Mouse (Mus musculus): ENCODE data around the gene Cutal. TPM values are rescaled to one million over a fixed set of nuclear protein-coding genes. Genes with fewer than 3 reads are reported as not detected.

Gene Cutal
- polyA plus RNA-seq, 1 experiment from 2014 or later: 0.20 TPM

DNA sequence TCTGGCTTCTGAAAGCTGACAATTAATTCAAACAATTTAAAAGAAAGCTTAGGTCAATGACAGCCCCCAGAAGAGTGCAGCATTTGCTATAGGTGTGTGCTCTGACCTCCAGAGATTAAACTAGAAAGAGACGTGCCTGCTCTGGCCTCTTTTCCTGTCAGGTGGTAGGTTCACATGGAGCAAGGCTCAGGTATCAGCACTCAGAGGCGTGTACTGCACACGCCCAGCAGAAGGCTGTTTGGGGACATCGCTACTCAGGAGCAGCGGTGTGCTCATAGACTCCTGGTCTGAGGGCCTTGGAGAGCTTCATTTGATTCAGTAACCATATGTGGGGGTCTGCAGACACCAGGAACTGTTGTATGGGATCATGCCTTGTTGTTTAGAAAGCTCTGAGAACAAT is 53.1 kb downstream of the Cutal start:
- 62% methylated on average over 5 of the region's 5 CpGs for WGBS
- ATAC-seq (ENCODE audit: extremely low read depth, insufficient number of reproducible peaks, low FRiP score, low TSS enrichment): no peak
- Histone ChIP-seq H3K4me1 (no peaks in the 10 kb centered on the region), H3K27ac (replicated peaks) (no peak overlapping the region), H3K4me3 (no peak overlapping the region), H3K9me3 (no peaks in the 10 kb centered on the region), H3K4me2 (no peak overlapping the region), H3K27me3 (replicated peaks) (no peaks in the 10 kb centered on the region; the same call in 1 of the 2 replicates), H3K36me3 (no peaks in the 10 kb centered on the region), H3K9ac (no peak overlapping the region)

DNA sequence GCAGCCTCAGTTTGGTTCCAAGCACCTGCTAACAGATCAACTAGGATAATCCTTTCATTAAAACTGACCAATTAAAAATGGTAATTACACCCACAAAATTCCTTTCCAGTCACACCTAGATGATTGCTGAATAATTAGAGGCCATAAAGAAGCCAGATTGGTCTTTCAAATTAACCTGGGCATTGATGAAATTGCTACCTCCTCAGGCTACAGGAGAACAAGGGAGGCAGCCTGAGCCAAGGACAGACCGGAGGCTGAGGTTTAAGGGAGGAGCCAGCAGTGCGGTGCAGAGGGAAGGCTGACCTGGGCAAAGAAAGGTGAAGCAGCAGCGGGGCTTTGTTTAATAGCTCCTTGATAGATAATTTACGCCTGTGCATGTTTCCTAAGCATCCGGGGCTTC is 63.3 kb downstream of the Cutal start:
- H3K9me3 ChIP-seq: no peaks in the 10 kb centered on the region
- H3K27ac ChIP-seq (replicated peaks): no peak overlapping the region
- peaks cover 34% of the 10 kb centered on the region for H3K27me3 ChIP-seq (replicated peaks)
- no peak for ATAC-seq (ENCODE audit: extremely low read depth, insufficient number of reproducible peaks, low FRiP score, low TSS enrichment)
- H3K4me1 ChIP-seq: peaks cover 24% of the 10 kb centered on the region
- no peak overlapping the region for H3K4me3 ChIP-seq
- no peak overlapping the region for H3K4me2 ChIP-seq
- H3K9ac ChIP-seq: no peak overlapping the region
- no peaks in the 10 kb centered on the region for H3K36me3 ChIP-seq
- WGBS: 51% methylated on average over 5 of the region's 5 CpGs

DNA sequence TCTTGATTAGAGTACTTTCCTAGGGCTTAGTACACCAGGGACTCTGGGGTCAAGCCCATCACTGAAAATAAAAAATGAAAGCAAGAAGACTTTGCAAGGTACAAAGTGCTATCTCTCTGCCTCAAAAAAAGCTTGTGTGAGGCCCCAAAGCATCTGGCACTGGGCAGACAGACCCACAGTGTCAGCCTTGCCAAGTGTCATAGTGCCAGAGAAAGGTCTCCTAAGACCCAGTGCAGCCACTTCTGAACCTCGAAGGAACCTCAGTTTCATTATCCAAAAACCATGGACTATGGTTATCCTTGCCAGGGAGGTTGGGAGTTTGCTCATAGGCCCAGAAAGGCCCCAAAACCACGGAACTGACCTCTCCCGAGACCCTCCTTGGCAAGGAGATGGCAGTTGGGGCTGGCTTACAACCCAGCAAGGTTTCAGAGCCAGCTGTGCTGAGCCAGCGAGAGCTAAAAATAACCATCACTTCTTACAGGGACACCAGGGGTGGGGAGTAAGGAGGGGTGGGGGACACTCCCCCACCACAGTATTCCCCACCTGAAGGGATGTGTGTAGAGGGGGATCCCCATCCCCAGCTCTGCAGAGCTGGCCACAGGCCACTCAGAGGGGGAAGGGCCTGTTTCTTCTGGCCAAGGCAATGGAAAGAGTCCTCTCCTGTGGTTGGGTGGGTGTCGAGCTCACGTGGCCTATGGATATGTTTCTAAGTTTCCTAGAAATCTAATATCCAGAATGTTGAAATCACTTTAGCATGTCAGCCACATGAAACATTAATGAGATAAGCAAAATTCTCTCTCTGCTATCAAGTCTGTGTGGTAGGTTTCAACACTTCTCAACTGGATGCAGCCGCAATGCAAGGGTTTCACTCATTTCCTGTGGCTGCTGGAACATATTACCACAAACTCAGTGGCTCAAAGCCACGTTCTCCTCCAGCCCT is 64.3 kb downstream of the Cutal start:
- H3K27ac ChIP-seq (replicated peaks): no peak overlapping the region
- no peaks in the 10 kb centered on the region for H3K36me3 ChIP-seq
- no peaks in the 10 kb centered on the region for H3K9me3 ChIP-seq
- WGBS: 46% methylated on average over 8 of the region's 8 CpGs
- no peak overlapping the region for H3K4me3 ChIP-seq
- H3K27me3 ChIP-seq (replicated peaks): peaks cover 43% of the 10 kb centered on the region
- peaks cover 25% of the 10 kb centered on the region for H3K4me1 ChIP-seq
- no peak overlapping the region for H3K9ac ChIP-seq
- H3K4me2 ChIP-seq: no peak overlapping the region
- no peak; the same call in 1 of the 2 replicates for ATAC-seq (ENCODE audit: extremely low read depth, insufficient number of reproducible peaks, low FRiP score, low TSS enrichment)

DNA sequence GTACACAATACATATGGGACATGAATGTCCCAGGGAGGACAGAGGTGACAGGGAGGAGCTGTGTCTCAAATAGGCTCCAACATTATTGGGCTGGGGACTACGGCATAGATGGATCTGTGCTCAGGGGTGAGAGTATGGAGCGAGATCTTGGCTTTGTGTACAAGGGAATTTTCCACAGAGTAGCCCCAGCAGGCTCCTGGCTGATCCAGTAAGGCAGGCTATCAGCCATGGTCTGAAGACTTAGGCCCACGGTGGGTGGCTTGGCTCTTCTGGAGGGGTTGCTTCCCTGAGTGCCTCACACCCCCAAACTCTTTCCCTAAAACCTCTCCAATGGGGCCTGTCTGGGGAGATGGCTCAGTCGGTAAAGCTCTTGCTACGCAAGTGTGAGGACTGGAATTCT is 66.0 kb downstream of the Cutal start:
- no peaks in the 10 kb centered on the region for H3K9me3 ChIP-seq
- H3K36me3 ChIP-seq: no peaks in the 10 kb centered on the region
- H3K27me3 ChIP-seq (replicated peaks): peaks cover 47% of the 10 kb centered on the region
- H3K27ac ChIP-seq (replicated peaks): no peak overlapping the region
- WGBS: 75% methylated on average over 5 of the region's 5 CpGs
- no peak overlapping the region for H3K4me3 ChIP-seq
- no peak overlapping the region for H3K9ac ChIP-seq
- H3K4me1 ChIP-seq: peaks cover 32% of the 10 kb centered on the region
- no peak for ATAC-seq (ENCODE audit: extremely low read depth, insufficient number of reproducible peaks, low FRiP score, low TSS enrichment)
- H3K4me2 ChIP-seq: no peak overlapping the region

DNA sequence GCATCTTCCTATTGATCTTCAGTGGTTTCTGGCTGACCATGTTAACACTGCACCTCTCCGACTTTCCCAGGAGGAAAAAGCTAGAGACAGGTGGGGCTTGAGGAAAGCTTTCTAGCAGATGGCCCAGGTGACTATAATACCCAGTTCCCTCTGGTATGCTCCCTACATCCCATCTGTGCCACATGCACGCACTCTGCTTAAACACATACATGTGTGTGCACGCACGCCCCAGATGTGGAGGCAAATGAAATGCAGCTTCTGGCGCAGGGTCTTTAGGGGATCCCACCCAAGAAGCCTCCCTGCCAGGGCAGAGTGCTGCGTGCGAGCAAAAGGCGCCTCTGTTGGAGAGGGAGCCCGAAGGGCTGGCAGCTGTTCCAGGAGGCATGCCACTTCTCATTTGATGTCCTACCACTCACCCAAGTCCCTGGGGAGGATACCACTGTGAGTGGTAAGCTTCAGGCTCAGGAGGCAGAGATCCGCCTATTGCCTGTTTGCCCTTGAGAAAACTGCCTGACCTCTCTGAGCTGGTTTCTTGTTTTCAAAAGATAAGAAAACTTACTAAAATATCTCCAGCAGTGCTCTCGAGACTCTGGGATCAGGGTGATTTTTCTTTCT is 67.0 kb downstream of the Cutal start:
- H3K4me3 ChIP-seq: no peak overlapping the region
- H3K4me2 ChIP-seq: no peak overlapping the region
- no peaks in the 10 kb centered on the region for H3K36me3 ChIP-seq
- 59% methylated on average over 11 of the region's 11 CpGs for WGBS
- H3K27ac ChIP-seq (replicated peaks): no peak overlapping the region
- peaks cover 51% of the 10 kb centered on the region for H3K27me3 ChIP-seq (replicated peaks)
- H3K9ac ChIP-seq: no peak overlapping the region
- ATAC-seq (ENCODE audit: extremely low read depth, insufficient number of reproducible peaks, low FRiP score, low TSS enrichment): no peak
- H3K9me3 ChIP-seq: no peaks in the 10 kb centered on the region
- peaks cover 34% of the 10 kb centered on the region for H3K4me1 ChIP-seq

Other genes starting within 250 kb of the Cutal start
- gene Gapvd1, start 119.2 kb upstream of the Cutal start, polyA plus RNA-seq (2015; fragmentation: Nextera tagmentation; extraction: Ambion mirVana): 55.6 and 59.5 TPM in 2 replicates
- gene Hspa5, start 102.4 kb upstream of the Cutal start, polyA plus RNA-seq (2015; fragmentation: Nextera tagmentation; extraction: Ambion mirVana): 631 and 745 TPM in 2 replicates
- gene Rabepk, start 74.5 kb upstream of the Cutal start, polyA plus RNA-seq (2015; fragmentation: Nextera tagmentation; extraction: Ambion mirVana): 22.9 and 27.2 TPM in 2 replicates
- gene Fbxw2, start 48.1 kb upstream of the Cutal start, polyA plus RNA-seq (2015; fragmentation: Nextera tagmentation; extraction: Ambion mirVana): 55.0 and 66.1 TPM in 2 replicates
- gene Gm34653, start 41.4 kb upstream of the Cutal start, polyA plus RNA-seq (2015; fragmentation: Nextera tagmentation; extraction: Ambion mirVana): not detected in 2 replicates
- 58.2 and 59.0 TPM in 2 replicates for gene Psmd5, start 572 bp downstream of the Cutal start, polyA plus RNA-seq (2015; fragmentation: Nextera tagmentation; extraction: Ambion mirVana)
- 3.0 and 3.2 TPM in 2 replicates for gene Phf19, start 39.6 kb downstream of the Cutal start, polyA plus RNA-seq (2015; fragmentation: Nextera tagmentation; extraction: Ambion mirVana)
- 1.7 and 1.9 TPM in 2 replicates for gene Traf1, start 87.4 kb downstream of the Cutal start, polyA plus RNA-seq (2015; fragmentation: Nextera tagmentation; extraction: Ambion mirVana)
- 0.19 and 0.83 TPM in 2 replicates for gene Hc, start 187.0 kb downstream of the Cutal start, polyA plus RNA-seq (2015; fragmentation: Nextera tagmentation; extraction: Ambion mirVana)
- 0.35 and 0.74 TPM in 2 replicates for gene AI182371, start 227.1 kb downstream of the Cutal start, polyA plus RNA-seq (2015; fragmentation: Nextera tagmentation; extraction: Ambion mirVana)
- gene Cntrl, start 235.1 kb downstream of the Cutal start, polyA plus RNA-seq (2015; fragmentation: Nextera tagmentation; extraction: Ambion mirVana): 16.2 and 16.5 TPM in 2 replicates